Mouse (Mus musculus): Measurements from ENCODE around the gene Slc34a1.

- TF ChIP-seq CTCF (IDR thresholded peaks at IDR 0.05; ENCODE audit: low read depth) (no peak), EP300 (IDR thresholded peaks at IDR 0.05; ENCODE audit: low read depth) (no peak)
Observed at GRCm38 (mm10) chr13:55413333-55413732, 15.3 kb downstream of the Slc34a1 start.
